Mouse (Mus musculus): ENCODE results near the gene Gnmt. TPM values are rescaled to one million over a fixed set of nuclear protein-coding genes. Genes with fewer than 3 reads are reported as not detected.
A peak's percentile ranks its signal among the peaks of the same experiment; 100 is the strongest.
"Not testable (repeated sequence)": the region's sequence is repeated elsewhere in the genome, so short reads cannot be mapped to it uniquely, and the experiment has no call there.

The Gnmt gene
- polyA plus RNA-seq, 1 experiment = 12.0 TPM

GRCm38 (mm10) chr17:46771616-46772015, 42.6 kb upstream of the Gnmt start:
- no peak for TF ChIP-seq CTCF (IDR thresholded peaks at IDR 0.05; ENCODE audit: borderline replicate concordance, insufficient read depth, low read depth, low read length)
- no peak for TF ChIP-seq POLR2A (IDR thresholded peaks at IDR 0.05; ENCODE audit: borderline replicate concordance, insufficient read depth, low read length)
- peak in 1 of 2 experiments; percentile 21 for DNase-seq
- H3K4me3 ChIP-seq (replicated peaks; ENCODE audit: insufficient read depth, low read depth, low read length) = peak overlapping the region; percentile 73
- 0 out of 2 replicates have a peak, but pooled peaks cover 3% of the 10 kb centered on the region for H3K4me1 ChIP-seq (ENCODE audit: control insufficient read depth, insufficient read depth, low read length)
- no peaks in the 10 kb centered on the region for H3K27me3 ChIP-seq (ENCODE audit: control insufficient read depth, insufficient read depth, low read length)
- peak overlapping the region; percentile 16; the same call in 1 of the 2 replicates for H3K27ac ChIP-seq (ENCODE audit: insufficient read depth, low read length)
- WGBS = 56% methylated on average over 17 of the region's 17 CpGs

- TF ChIP-seq CTCF (IDR thresholded peaks at IDR 0.05; ENCODE audit: borderline replicate concordance, insufficient read depth, low read depth, low read length) (no peak), POLR2A (IDR thresholded peaks at IDR 0.05; ENCODE audit: borderline replicate concordance, insufficient read depth, low read length) (no peak)
- 86% methylated on average over 4 of the region's 4 CpGs for WGBS
- H3K27me3 ChIP-seq (ENCODE audit: control insufficient read depth, insufficient read depth, low read length) = no peaks in the 10 kb centered on the region
- no peak overlapping the region for H3K4me3 ChIP-seq (replicated peaks; ENCODE audit: insufficient read depth, low read depth, low read length)
- H3K4me1 ChIP-seq (ENCODE audit: control insufficient read depth, insufficient read depth, low read length) = 0 out of 2 replicates have a peak, but pooled peaks cover 3% of the 10 kb centered on the region
- DNase-seq = no peak
- H3K27ac ChIP-seq (ENCODE audit: insufficient read depth, low read length) = no peak overlapping the region
These were observed 42.1 kb upstream of the Gnmt start for GRCm38 (mm10) chr17:46771025-46771424.

GRCm38 (mm10) chr17:46770546-46770945, 41.6 kb upstream of the Gnmt start:
- Histone ChIP-seq H3K27ac (ENCODE audit: insufficient read depth, low read length) (no peak overlapping the region), H3K27me3 (ENCODE audit: control insufficient read depth, insufficient read depth, low read length) (no peaks in the 10 kb centered on the region), H3K4me3 (replicated peaks; ENCODE audit: insufficient read depth, low read depth, low read length) (no peak overlapping the region), H3K4me1 (ENCODE audit: control insufficient read depth, insufficient read depth, low read length) (0 out of 2 replicates have a peak, but pooled peaks cover 3% of the 10 kb centered on the region)
- no peak for DNase-seq
- no peak for TF ChIP-seq POLR2A (IDR thresholded peaks at IDR 0.05; ENCODE audit: borderline replicate concordance, insufficient read depth, low read length)
- TF ChIP-seq CTCF (IDR thresholded peaks at IDR 0.05; ENCODE audit: borderline replicate concordance, insufficient read depth, low read depth, low read length) = no peak
- 91% methylated on average over 11 of the region's 11 CpGs for WGBS

GRCm38 (mm10) chr17:46767868-46768267, 38.9 kb upstream of the Gnmt start:
- Histone ChIP-seq H3K4me1 (ENCODE audit: control insufficient read depth, insufficient read depth, low read length) (0 out of 2 replicates have a peak, but pooled peaks cover 3% of the 10 kb centered on the region), H3K27ac (ENCODE audit: insufficient read depth, low read length) (no peak overlapping the region), H3K27me3 (ENCODE audit: control insufficient read depth, insufficient read depth, low read length) (no peaks in the 10 kb centered on the region), H3K4me3 (replicated peaks; ENCODE audit: insufficient read depth, low read depth, low read length) (no peak overlapping the region)
- TF ChIP-seq CTCF (IDR thresholded peaks at IDR 0.05; ENCODE audit: borderline replicate concordance, insufficient read depth, low read depth, low read length) = no peak
- TF ChIP-seq POLR2A (IDR thresholded peaks at IDR 0.05; ENCODE audit: borderline replicate concordance, insufficient read depth, low read length) = no peak
- DNase-seq = no peak
- 59% methylated on average over 8 of the region's 8 CpGs for WGBS

GRCm38 (mm10) chr17:46764916-46765315, 35.9 kb upstream of the Gnmt start:
- H3K4me3 ChIP-seq (replicated peaks; ENCODE audit: insufficient read depth, low read depth, low read length); DNase-seq; H3K27ac ChIP-seq (ENCODE audit: insufficient read depth, low read length); H3K4me1 ChIP-seq (ENCODE audit: control insufficient read depth, insufficient read depth, low read length); H3K27me3 ChIP-seq (ENCODE audit: control insufficient read depth, insufficient read depth, low read length): not testable (repeated sequence)
- WGBS = 27% methylated on average over 9 of the region's 9 CpGs

GRCm38 (mm10) chr17:46763544-46763943, 34.6 kb upstream of the Gnmt start, which contains the start of gene Ptcra:
Gene Ptcra (minus strand): TSS chr17:46763712.
- 47% methylated on average over 2 of the region's 2 CpGs for WGBS
- Histone ChIP-seq H3K27me3 (ENCODE audit: control insufficient read depth, insufficient read depth, low read length) (no peaks in the 10 kb centered on the region), H3K4me3 (replicated peaks; ENCODE audit: insufficient read depth, low read depth, low read length) (no peak within 1 kb of the TSS), H3K4me1 (ENCODE audit: control insufficient read depth, insufficient read depth, low read length) (no peaks in the 10 kb centered on the region), H3K27ac (ENCODE audit: insufficient read depth, low read length) (no peak within 1 kb of the TSS)
- TF ChIP-seq POLR2A (IDR thresholded peaks at IDR 0.05; ENCODE audit: borderline replicate concordance, insufficient read depth, low read length) = no peak
- no peak for TF ChIP-seq CTCF (IDR thresholded peaks at IDR 0.05; ENCODE audit: borderline replicate concordance, insufficient read depth, low read depth, low read length)
- no peak for DNase-seq

GRCm38 (mm10) chr17:46758753-46759152, 29.8 kb upstream of the Gnmt start:
- no peak for TF ChIP-seq POLR2A (IDR thresholded peaks at IDR 0.05; ENCODE audit: borderline replicate concordance, insufficient read depth, low read length)
- no peak for TF ChIP-seq CTCF (IDR thresholded peaks at IDR 0.05; ENCODE audit: borderline replicate concordance, insufficient read depth, low read depth, low read length)
- DNase-seq = no peak
- Histone ChIP-seq H3K27ac (ENCODE audit: insufficient read depth, low read length) (no peak overlapping the region), H3K4me3 (replicated peaks; ENCODE audit: insufficient read depth, low read depth, low read length) (no peak overlapping the region), H3K27me3 (ENCODE audit: control insufficient read depth, insufficient read depth, low read length) (no peaks in the 10 kb centered on the region), H3K4me1 (ENCODE audit: control insufficient read depth, insufficient read depth, low read length) (no peaks in the 10 kb centered on the region)
- 73% methylated on average over 12 of the region's 12 CpGs for WGBS

GRCm38 (mm10) chr17:46751794-46752556, 23.0 kb upstream of the Gnmt start, which contains the start of gene Cnpy3:
Gene Cnpy3 (minus strand): TSS chr17:46752214.
- peak; percentile 97 to 100 for DNase-seq
- Histone ChIP-seq H3K4me3 (replicated peaks; ENCODE audit: insufficient read depth, low read depth, low read length) (peak within 1 kb of the TSS; percentile 58), H3K27ac (ENCODE audit: insufficient read depth, low read length) (peak within 1 kb of the TSS; percentile 40), H3K27me3 (ENCODE audit: control insufficient read depth, insufficient read depth, low read length) (no peaks in the 10 kb centered on the region), H3K4me1 (ENCODE audit: control insufficient read depth, insufficient read depth, low read length) (0 out of 2 replicates have a peak, but pooled peaks cover 4% of the 10 kb centered on the region)
- TF ChIP-seq POLR2A (IDR thresholded peaks at IDR 0.05; ENCODE audit: borderline replicate concordance, insufficient read depth, low read length) = peak; percentile 78; the same call in 1 of the 2 replicates
- TF ChIP-seq CTCF (IDR thresholded peaks at IDR 0.05; ENCODE audit: borderline replicate concordance, insufficient read depth, low read depth, low read length) = no peak
- 1% methylated on average over 58 of the region's 58 CpGs for WGBS

Measured in cerebellum, adult 2 months (tissue).